Mouse (Mus musculus) retina, adult 2 months (tissue): Measurements from ENCODE around the gene Pgr.

Experiments
- DNase-seq: peaks from one replicate; pipeline ENCODE4 v3.0.0-alpha.2; 2012; ENCODE audit warnings: low read depth, low spot score

Pgr gene

DNA sequence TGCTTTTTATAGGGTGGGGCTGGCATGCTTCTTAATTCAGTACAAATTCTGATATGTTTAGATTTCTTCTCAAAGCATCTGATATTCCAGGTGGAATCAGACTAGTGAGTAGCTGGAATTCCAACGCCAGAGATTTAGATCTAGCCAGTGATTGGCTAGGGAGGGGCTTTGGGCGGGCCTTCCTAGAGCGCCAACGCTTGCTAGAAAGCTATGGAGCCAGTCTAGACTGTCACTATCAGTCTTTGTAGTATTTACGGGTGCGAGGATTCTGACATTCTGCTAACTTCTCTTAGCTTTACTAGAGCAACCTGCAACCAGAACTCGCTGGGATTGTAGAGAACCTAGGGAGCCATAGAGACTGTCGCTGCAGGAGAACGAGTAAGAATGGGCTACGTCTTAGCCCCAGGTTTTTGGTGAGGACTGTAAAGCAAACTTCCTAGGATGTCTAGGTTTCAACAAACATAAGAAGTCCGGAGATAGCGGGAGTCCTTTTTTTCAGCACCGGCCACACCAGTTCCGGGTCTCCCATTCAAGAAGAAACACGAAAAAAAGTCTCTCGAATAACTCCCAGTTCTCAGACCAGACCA lies at the start of gene Pgr:
TSS of gene Pgr (plus strand) at position 218 of the 587 bp plus-strand sequence.
- no peak for DNase-seq

DNA sequence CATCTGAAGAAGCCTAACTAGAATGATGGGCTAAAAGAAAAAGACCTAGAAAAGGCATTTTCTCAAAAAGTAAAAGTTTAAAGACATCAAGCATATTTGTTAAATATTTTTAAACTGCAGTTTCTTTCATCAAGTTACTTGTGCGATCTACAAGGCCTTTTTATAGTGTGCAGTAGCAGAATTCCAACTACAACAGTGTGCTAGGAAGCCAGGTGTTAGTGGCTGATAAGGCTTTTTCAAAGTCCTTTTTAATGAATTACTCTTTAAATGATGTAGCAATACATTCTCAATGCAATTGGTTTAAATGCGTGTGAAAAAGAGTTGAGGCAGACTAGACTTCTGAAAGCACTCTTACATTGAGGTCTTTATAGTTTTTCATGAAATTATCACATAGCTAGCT lies 42.2 kb upstream of the Pgr start:
- DNase-seq: no peak

DNA sequence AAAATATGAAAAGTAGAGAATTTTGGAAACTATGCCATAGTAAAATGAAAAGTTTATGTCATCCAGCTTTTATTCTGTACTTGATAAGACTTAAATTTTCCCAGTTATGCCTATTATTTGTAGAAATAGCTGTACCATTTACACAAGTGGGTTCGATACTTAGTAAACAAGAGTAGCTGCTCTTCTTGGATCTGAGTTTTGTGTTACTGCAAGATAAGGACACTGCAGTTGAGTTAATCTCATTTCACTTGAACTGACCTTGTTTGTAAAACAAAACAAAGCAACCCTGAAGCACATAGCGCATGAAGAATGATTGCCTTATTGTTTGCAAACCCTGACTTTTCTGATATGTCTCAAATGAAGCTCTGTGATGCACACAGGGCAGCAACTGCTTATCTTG lies 31.1 kb upstream of the Pgr start:
- no peak for DNase-seq

DNA sequence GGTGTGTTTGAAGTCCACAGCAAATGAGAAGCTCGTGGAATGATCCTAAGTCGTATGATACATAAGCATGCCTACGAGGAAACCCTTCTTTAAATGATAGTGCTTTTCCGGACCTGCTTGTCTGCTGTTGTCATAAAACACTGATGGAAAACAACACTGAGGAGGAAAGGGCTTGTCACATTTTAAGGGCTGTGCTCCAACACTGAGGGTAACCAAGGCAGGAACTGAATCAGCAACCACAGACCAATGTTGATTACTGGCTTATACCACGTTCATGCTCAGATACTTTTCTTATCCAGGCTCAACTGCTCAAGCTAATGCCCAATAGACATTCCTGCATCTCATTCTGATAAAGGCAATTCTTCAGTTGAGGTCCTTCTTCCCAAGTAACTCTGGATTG lies 4.4 kb upstream of the Pgr start:
- DNase-seq: no peak

DNA sequence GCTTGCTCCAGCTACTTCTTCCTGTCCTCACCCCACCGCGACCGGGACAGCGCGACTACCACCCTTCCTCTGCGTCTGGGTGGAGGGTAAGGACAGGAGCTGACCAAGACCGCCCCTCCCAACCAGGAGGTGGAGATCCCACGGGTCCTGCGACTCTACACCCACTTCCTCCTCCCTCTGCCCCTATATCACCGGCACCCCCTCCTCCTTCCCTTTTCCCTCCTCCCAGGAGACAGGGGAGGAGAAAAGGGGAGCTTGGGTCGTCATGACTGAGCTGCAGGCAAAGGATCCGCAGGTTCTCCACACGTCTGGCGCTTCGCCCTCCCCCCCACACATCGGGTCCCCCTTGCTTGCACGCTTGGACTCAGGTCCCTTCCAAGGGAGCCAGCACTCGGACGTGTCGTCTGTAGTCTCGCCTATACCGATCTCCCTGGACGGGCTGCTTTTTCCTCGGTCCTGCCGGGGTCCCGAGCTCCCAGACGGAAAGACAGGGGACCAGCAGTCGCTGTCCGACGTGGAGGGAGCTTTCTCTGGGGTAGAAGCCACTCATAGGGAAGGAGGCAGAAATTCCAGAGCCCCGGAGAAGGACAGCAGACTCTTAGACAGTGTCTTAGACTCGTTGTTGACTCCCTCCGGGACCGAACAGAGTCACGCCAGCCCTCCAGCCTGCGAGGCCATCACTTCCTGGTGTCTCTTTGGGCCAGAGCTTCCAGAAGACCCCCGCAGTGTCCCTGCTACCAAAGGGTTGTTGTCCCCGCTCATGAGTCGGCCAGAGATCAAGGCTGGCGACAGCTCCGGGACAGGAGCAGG lies 775 bp downstream of the Pgr start:
- no peak for DNase-seq

DNA sequence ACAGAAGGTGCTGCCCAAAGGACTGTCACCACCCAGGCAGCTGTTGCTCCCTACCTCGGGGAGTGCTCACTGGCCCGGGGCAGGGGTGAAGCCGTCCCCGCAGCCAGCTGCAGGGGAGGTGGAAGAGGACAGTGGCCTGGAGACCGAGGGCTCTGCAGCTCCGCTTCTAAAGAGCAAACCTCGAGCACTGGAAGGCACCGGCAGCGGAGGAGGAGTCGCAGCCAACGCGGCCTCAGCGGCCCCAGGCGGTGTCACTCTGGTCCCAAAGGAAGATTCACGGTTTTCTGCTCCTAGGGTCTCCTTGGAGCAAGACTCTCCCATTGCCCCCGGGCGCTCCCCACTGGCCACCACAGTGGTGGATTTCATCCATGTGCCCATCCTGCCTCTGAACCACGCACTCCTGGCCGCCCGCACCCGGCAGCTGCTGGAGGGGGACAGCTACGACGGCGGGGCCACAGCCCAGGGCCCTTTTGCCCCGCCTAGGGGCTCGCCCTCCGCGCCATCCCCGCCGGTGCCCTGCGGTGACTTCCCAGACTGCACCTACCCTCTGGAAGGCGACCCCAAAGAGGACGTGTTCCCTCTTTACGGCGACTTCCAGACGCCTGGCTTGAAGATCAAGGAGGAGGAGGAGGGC lies 1.5 kb downstream of the Pgr start:
- no peak for DNase-seq

DNA sequence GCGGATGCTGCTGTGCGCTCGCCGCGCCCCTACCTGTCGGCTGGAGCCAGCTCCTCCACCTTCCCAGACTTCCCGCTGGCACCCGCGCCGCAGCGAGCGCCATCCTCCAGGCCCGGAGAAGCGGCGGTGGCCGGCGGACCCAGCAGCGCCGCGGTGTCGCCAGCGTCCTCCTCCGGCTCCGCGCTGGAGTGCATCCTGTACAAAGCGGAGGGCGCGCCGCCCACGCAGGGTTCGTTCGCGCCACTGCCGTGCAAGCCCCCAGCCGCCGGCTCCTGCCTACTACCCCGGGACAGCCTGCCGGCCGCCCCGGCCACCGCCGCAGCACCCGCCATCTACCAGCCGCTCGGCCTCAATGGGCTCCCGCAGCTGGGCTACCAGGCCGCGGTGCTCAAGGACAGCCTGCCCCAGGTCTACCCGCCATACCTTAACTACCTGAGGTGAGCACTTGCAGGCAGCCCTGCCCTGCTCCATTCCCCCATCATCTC lies 2.1 kb downstream of the Pgr start:
- DNase-seq: no peak

DNA sequence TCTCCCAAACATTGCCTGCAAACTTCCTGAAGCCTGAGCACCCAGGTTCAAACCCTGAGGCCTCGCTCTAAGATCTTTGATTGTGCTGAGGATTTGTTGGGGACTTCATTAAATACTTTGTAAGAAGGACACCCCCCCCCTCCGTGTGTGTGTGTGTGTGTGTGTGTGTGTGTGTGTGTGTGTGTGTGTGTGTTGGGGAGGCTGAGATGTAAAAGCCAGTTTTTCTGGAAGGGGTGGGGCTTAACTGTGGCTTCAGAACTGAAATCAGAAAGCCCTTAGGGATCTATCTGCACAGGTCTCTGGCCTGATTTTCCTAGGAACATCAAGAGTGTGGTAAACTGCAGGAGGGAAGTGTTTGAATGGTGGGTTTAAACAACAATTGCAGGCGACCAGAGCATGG lies 2.6 kb downstream of the Pgr start:
- no peak for DNase-seq

DNA sequence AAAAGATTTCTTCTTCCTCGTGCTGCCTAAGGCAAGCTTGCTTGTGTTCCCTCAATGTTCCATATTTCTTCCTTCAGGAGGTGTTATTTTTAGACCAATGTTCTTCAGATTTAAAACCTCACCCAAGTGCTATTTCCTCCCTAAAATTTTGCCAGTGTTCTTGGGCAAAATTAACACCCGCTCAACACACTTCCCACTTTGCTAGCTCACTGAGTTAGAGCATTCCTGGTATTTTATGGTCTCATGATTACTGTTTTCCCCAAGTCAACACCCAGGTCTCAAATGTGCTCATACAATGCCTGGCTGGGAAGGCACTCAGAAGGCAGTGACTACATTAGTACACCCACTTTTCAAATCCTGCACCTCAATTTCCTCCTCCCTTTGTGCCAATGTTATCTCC lies 27.9 kb downstream of the Pgr start:
- DNase-seq: no peak

DNA sequence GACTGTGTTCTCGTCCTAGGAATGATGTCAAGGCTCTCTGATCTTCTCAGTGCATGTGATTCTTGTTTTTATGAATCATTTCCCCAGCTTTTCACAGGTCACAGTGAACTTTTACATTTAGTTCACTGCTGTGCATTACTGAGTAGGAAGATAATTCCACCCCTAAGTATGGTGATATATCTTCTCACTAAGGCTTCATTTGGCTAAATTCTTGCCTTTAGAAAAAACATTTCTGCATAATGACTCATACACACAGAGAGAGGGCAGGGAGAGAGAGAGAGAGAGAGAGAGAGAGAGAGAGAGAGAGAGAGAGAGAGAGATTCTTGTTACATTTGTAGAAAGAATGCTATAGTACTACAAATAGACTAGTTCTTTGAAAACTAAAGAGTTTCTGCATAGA lies 38.1 kb downstream of the Pgr start:
- no peak for DNase-seq

DNA sequence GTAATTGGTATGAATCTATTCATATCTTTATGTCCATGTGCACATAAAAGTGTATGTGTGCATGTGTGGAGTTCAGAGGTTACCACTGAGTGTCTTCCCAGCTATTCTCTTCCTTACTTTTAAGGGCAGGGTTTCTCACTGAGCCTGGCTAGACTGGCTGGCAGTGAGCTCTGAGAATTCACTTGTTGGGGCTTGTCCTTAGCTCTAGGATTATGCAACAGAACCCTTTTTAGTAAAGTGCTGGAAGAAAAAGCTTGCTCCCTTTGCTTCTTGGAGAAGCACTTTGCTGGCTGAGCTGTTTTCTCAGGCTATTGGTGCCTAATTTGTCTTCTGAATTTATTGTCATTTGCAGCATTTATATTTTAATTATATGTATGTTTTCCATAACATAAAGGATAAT lies 53.7 kb downstream of the Pgr start:
- DNase-seq: no peak

DNA sequence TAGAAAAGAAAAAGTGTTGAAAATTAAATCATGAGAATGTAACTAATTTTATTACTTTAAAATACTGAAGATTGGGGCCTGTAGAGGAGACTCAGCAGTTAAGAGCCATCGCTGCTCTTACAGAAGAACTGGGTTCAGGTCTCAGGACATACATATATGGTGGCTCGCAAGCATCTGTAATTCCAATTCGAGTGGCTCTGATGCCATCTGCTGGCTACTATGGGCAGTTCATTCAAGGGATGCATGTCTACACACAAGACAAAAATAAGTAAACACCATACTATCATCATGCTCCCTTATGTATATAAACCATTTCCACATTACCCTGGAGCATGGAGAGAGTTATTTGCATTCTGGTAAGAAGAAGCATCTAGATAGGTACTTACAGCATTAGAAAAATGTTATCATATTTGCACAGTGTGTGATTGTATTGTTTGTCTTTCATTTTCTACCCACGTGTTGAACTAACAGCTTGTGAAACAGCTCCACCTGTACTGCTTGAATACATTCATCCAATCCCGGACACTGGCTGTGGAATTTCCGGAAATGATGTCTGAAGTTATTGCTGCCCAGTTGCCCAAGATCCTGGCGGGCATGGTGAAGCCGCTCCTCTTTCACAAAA lies 65.0 kb downstream of the Pgr start:
- DNase-seq: peak; percentile 6

DNA sequence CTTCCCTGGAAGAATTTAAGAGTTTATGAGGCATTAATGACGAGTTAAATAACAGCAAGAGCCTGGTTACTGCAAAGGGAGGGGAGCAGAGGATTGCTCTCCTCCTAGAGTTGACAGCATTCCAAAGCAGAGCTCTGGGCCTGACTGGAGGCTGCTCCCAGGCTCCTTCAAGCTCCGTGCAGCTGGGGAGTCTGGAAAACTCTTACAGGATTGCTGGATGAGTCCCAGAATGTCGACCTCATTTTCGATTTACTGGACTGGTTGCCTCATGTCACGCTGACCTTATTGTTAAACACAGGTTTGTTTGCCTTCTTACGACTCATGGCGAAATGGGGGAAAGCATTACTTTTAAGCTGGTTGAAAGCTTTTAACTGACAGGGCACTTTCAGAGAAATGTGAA lies 70.6 kb downstream of the Pgr start:
- DNase-seq: no peak

DNA sequence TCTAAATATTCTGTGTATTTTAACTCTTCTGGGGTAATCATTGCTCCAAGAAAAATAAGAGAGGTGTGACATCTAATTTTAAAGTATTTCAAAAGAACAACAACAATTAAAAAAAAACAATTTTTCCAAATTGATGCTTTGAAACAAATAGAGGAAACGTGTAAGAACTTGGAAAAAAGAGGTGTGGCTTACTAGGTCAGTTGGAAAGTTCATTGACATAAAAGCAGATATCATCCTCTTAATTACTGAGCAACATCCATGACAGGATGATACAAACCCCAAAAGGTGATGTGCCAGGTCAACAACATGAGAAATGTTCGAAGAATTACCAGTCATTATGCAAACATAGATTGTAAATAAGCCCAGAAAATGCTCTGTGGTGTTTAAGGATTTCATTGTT lies 71.9 kb downstream of the Pgr start, which contains the start of gene Gm16485:
TSS of gene Gm16485 (plus strand) at position 301 of the 400 bp plus-strand sequence.
- no peak for DNase-seq

DNA sequence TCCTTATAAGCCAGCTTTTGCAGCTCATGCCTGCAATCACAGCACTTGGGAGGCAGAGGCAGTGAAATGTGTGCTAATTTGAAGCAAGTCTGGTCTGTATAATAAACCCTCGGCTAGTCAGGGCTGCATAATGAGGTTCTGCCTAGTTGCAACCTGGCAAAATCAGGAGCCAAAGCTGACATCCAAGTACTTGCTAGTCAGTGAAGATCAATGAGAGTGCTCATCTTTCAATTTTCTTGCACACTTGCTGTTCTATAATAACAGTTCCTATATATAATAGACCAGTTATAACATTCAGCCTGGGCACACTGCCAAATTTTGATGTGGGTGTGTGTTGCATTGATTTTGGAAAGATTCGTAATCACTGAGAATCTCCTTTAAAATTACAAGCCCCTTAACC lies 78.1 kb downstream of the Pgr start:
- no peak for DNase-seq

DNA sequence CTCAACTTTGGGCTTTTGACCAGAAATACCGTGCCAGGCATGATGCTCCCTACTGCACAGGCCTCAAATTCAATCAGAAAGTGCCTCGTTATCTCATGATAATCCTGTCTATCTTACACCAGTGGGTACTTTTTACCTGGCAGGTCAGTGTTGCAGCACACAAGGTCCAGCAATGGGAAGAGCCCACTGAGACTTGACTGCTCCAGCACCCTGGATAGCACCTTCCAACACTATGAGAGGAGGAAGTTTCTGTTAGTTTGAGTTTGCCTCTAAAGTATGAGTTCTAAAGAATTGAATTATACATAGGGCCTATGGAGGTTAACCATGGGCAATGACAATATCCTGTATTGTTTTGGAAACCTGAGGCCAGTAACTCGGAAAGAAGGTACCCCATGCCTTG lies 82.7 kb downstream of the Pgr start:
- DNase-seq: no peak

DNA sequence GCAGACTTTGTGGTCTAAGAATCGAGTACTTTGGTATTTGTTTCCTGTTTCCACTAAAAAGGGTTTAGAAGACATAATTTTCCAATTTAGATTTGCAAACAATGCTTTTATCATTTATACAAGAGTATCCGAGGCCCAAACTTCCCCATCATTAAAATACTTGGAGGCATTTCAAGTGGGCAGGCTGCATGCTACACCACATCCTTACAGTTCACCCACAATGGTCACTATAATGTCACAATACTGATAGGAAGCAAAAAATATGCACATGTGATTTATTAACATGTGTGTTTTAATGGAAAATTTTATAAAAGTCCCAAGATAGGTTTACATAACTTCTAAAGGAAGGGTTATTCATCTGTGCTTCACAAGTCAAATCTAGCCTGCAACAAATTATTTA lies 96.9 kb downstream of the Pgr start:
- no peak for DNase-seq

DNA sequence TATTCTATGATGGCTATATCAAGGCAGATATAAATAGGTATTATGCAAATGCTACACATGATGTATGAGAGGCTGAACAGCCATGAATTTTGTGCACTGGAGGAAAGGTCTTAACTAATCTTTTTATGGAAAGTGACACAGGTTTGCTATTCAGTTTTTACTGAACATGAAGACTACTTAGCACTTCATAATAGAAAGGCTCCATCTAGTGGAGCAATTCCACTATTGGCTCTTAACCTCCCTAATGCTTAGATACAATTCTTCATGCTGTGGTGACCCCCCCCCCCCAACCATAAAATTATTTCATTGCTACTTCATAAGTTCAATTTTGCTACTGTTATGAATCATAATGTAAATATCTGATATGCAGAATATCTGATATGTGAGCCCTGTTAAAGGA lies 101.5 kb downstream of the Pgr start:
- DNase-seq: no peak

DNA sequence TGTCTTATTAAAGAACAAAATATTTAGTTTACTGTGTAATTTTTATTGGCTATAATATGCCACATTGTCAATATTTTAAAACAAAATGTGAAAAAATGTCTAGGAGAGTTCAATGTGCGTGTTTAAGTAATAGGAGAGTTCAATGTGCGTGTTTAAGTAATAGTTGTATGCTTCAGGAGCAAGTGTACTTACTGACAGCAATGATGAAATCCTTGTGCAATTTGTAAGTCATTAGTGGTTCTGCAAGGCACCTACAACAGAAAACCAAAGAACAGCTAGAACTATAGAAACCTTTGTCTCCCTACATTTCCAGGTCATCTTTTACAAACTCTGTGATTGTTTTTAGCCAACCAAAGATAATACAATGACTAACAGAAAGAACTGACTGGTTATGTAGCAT lies 115.5 kb downstream of the Pgr start:
- no peak for DNase-seq
